Mouse (Mus musculus) hindbrain, embryonic 15.5 days (tissue): ENCODE measurements around the gene Zscan20. TPM values are rescaled to one million over a fixed set of nuclear protein-coding genes. Genes with fewer than 3 reads are reported as not detected.
A peak's percentile ranks its signal among the peaks of the same experiment; 100 is the strongest.
"Not testable (repeated sequence)": the region's sequence is repeated elsewhere in the genome, so short reads cannot be mapped to it uniquely, and the experiment has no call there.

Experiments used
- ATAC-seq: fragments of 200-750 bp; cut with Nextera tagmentation; 2 replicates; pipeline ENCODE4 v1.8.0; 2017; ENCODE audit warnings: low read depth, moderate number of reproducible peaks, moderate TSS enrichment; ENCODE audit not compliant: low FRiP score
- H3K27ac ChIP-seq: fragments of 300-500 bp; sonication (generic); replicated peaks from 2 replicates; pipeline ENCODE4 v1.5.1; 2015; ENCODE audit warnings: mild to moderate bottlenecking, inconsistent platforms
- H3K27me3 ChIP-seq: fragments of 300-500 bp; sonication (generic); 2 replicates; pipeline ENCODE4 v1.6.1; 2015; ENCODE audit warnings: control low read depth, inconsistent platforms
- H3K36me3 ChIP-seq: fragments of 300-500 bp; sonication (generic); 2 replicates; pipeline ENCODE4 v1.6.1; 2015; ENCODE audit warnings: control low read depth, inconsistent platforms
- H3K4me1 ChIP-seq: fragments of 300-500 bp; sonication (generic); replicated peaks from 2 replicates; pipeline ENCODE4 v1.6.1; 2015; ENCODE audit warnings: control low read depth, inconsistent platforms
- H3K4me2 ChIP-seq: fragments of 300-500 bp; sonication (generic); 2 replicates; pipeline ENCODE4 v1.6.1; 2015; ENCODE audit warnings: moderate library complexity, mild to moderate bottlenecking, inconsistent platforms
- H3K4me3 ChIP-seq: fragments of 300-500 bp; sonication (generic); 2 replicates; pipeline ENCODE4 v1.5.1; 2015; ENCODE audit warnings: mild to moderate bottlenecking, inconsistent platforms
- H3K9ac ChIP-seq: fragments of 300-500 bp; sonication (generic); 2 replicates; pipeline ENCODE4 v1.6.1; 2015; ENCODE audit warnings: inconsistent platforms
- H3K9me3 ChIP-seq: fragments of 300-500 bp; sonication (generic); 2 replicates; pipeline ENCODE4 v1.6.1; 2016; ENCODE audit warnings: control low read depth, inconsistent platforms
- WGBS: fragments of 180-500 bp; shearing (Covaris S2); methylation state at CpG from one replicate; pipeline ENCODE4 v1.1.7; 2015; 5-methylcytosine and 5-hydroxymethylcytosine counted together
- polyA plus RNA-seq: library from polyadenylated mRNA; unstranded; fragments of >200 nt; fragmentation: Nextera tagmentation; extraction: Ambion mirVana; gene quantifications from 2 replicates; pipeline ENCODE4 v1.2.1, GENCODE M21; 2015

Zscan20 gene
- polyA plus RNA-seq, 1 experiment from 2014 or later, result 4.8 TPM

GRCm38 (mm10) chr4:128609276-128609924 is 498 bp downstream of the Zscan20 start:
- Histone ChIP-seq H3K36me3 (no peaks in the 10 kb centered on the region), H3K4me2 (peak overlapping the region; percentile 70), H3K4me3 (peak overlapping the region; percentile 62), H3K27ac (peak overlapping the region; percentile 55; the same call in 1 of the 2 replicates), H3K27me3 (no peaks in the 10 kb centered on the region), H3K9ac (peak overlapping the region; percentile 54), H3K4me1 (peaks cover 32% of the 10 kb centered on the region), H3K9me3 (no peaks in the 10 kb centered on the region)
- no peak for ATAC-seq
- 8% methylated on average over 23 of the region's 27 CpGs for WGBS

GRCm38 (mm10) chr4:128607661-128608060 is 2.2 kb downstream of the Zscan20 start:
- H3K9me3 ChIP-seq, result no peaks in the 10 kb centered on the region
- H3K9ac ChIP-seq, result no peak overlapping the region
- no peak for ATAC-seq
- H3K4me1 ChIP-seq, result peaks cover 28% of the 10 kb centered on the region
- peaks cover 14% of the 10 kb centered on the region for H3K36me3 ChIP-seq
- 77% methylated on average over 11 of the region's 11 CpGs for WGBS
- no peak overlapping the region for H3K4me2 ChIP-seq
- H3K27me3 ChIP-seq, result no peaks in the 10 kb centered on the region
- H3K4me3 ChIP-seq, result no peak overlapping the region
- no peak overlapping the region for H3K27ac ChIP-seq

- Histone ChIP-seq H3K4me3 (no peak overlapping the region), H3K27me3 (no peaks in the 10 kb centered on the region), H3K36me3 (peaks cover 19% of the 10 kb centered on the region), H3K4me1 (peaks cover 28% of the 10 kb centered on the region), H3K27ac (no peak overlapping the region), H3K4me2 (no peak overlapping the region), H3K9me3 (no peaks in the 10 kb centered on the region), H3K9ac (no peak overlapping the region)
- 95% methylated on average over 7 of the region's 7 CpGs for WGBS
- ATAC-seq, result no peak
These were observed 3.3 kb downstream of the Zscan20 start for GRCm38 (mm10) chr4:128606586-128606985.

- Histone ChIP-seq H3K27me3 (no peaks in the 10 kb centered on the region), H3K4me1 (no peaks in the 10 kb centered on the region), H3K9ac (no peak overlapping the region), H3K4me2 (no peak overlapping the region), H3K27ac (no peak overlapping the region), H3K36me3 (peaks cover 11% of the 10 kb centered on the region), H3K9me3 (no peaks in the 10 kb centered on the region), H3K4me3 (no peak overlapping the region)
- ATAC-seq, result no peak
- 92% methylated on average over 12 of the region's 12 CpGs for WGBS
These were observed 11.9 kb downstream of the Zscan20 start for GRCm38 (mm10) chr4:128597801-128598560.

GRCm38 (mm10) chr4:128594062-128594461 is 15.8 kb downstream of the Zscan20 start:
- Histone ChIP-seq H3K4me1 (no peaks in the 10 kb centered on the region), H3K9me3 (no peaks in the 10 kb centered on the region), H3K27ac (no peak overlapping the region), H3K27me3 (no peaks in the 10 kb centered on the region), H3K9ac (no peak overlapping the region), H3K4me2 (no peak overlapping the region), H3K36me3 (peaks cover 13% of the 10 kb centered on the region), H3K4me3 (no peak overlapping the region)
- WGBS, result 90% methylated on average over 5 of the region's 5 CpGs
- ATAC-seq, result no peak

- Histone ChIP-seq H3K36me3 (peaks cover 20% of the 10 kb centered on the region), H3K27ac (no peak overlapping the region), H3K4me3 (no peak overlapping the region), H3K4me2 (no peak overlapping the region), H3K9me3 (no peaks in the 10 kb centered on the region), H3K9ac (no peak overlapping the region), H3K27me3 (no peaks in the 10 kb centered on the region), H3K4me1 (no peaks in the 10 kb centered on the region)
- ATAC-seq, result no peak
- 96% methylated on average over 4 of the region's 4 CpGs for WGBS
These were observed 16.6 kb downstream of the Zscan20 start for GRCm38 (mm10) chr4:128593286-128593685.

- WGBS, result 58% methylated on average over 4 of the region's 4 CpGs
- peaks cover 60% of the 10 kb centered on the region for H3K36me3 ChIP-seq
- H3K9ac ChIP-seq, result no peak overlapping the region
- H3K4me2 ChIP-seq, result no peak overlapping the region
- no peaks in the 10 kb centered on the region for H3K27me3 ChIP-seq
- no peak overlapping the region for H3K27ac ChIP-seq
- no peaks in the 10 kb centered on the region for H3K4me1 ChIP-seq
- H3K9me3 ChIP-seq, result peaks cover 31% of the 10 kb centered on the region
- no peak for ATAC-seq
- no peak overlapping the region for H3K4me3 ChIP-seq
These were observed 30.7 kb downstream of the Zscan20 start for GRCm38 (mm10) chr4:128579182-128579581.

- Histone ChIP-seq H3K4me2 (no peak overlapping the region), H3K36me3 (peaks cover 26% of the 10 kb centered on the region), H3K4me3 (no peak overlapping the region), H3K9ac (no peak overlapping the region), H3K4me1 (no peaks in the 10 kb centered on the region), H3K9me3 (0 out of 2 replicates have a peak, but pooled peaks cover under 1% of the 10 kb centered on the region), H3K27ac (no peak overlapping the region), H3K27me3 (no peaks in the 10 kb centered on the region)
- 82% methylated on average over 4 of the region's 4 CpGs for WGBS
- ATAC-seq, result no peak
These were observed 34.1 kb downstream of the Zscan20 start for GRCm38 (mm10) chr4:128575811-128576210.

- no peak for ATAC-seq
- 87% methylated on average over 3 of the region's 3 CpGs for WGBS
- H3K36me3 ChIP-seq, result peaks cover 31% of the 10 kb centered on the region
These were observed 49.6 kb downstream of the Zscan20 start for GRCm38 (mm10) chr4:128560327-128560726.

GRCm38 (mm10) chr4:128554198-128554597 is 55.7 kb downstream of the Zscan20 start:
- WGBS, result 98% methylated on average over 2 of the region's 2 CpGs

More at GRCm38 (mm10) chr4:128560327-128560726, 49.6 kb downstream of the Zscan20 start:
- Histone ChIP-seq H3K4me1 (no peaks in the 10 kb centered on the region), H3K27ac (no peak overlapping the region), H3K9me3 (no peaks in the 10 kb centered on the region), H3K9ac (no peak overlapping the region), H3K4me2 (no peak overlapping the region), H3K27me3 (no peaks in the 10 kb centered on the region), H3K4me3 (no peak overlapping the region)

GRCm38 (mm10) chr4:128550756-128551155 is 59.1 kb downstream of the Zscan20 start:
- Histone ChIP-seq H3K27ac (no peak overlapping the region), H3K27me3 (no peaks in the 10 kb centered on the region), H3K4me3 (no peak overlapping the region), H3K9me3 (no peaks in the 10 kb centered on the region), H3K9ac (no peak overlapping the region), H3K4me2 (no peak overlapping the region), H3K4me1 (no peaks in the 10 kb centered on the region), H3K36me3 (peaks cover 54% of the 10 kb centered on the region)
- 88% methylated on average over 6 of the region's 6 CpGs for WGBS
- ATAC-seq, result no peak

More at GRCm38 (mm10) chr4:128554198-128554597, 55.7 kb downstream of the Zscan20 start:
- H3K4me1 ChIP-seq, result no peaks in the 10 kb centered on the region
- no peaks in the 10 kb centered on the region for H3K9me3 ChIP-seq
- ATAC-seq, result no peak
- H3K27me3 ChIP-seq, result no peaks in the 10 kb centered on the region
- H3K4me3 ChIP-seq, result no peak overlapping the region
- H3K4me2 ChIP-seq, result no peak overlapping the region
- no peak overlapping the region for H3K27ac ChIP-seq
- H3K9ac ChIP-seq, result no peak overlapping the region
- peaks cover 57% of the 10 kb centered on the region for H3K36me3 ChIP-seq

GRCm38 (mm10) chr4:128543956-128544486 is 65.9 kb downstream of the Zscan20 start:
- H3K4me1 ChIP-seq, H3K9ac ChIP-seq, H3K27ac ChIP-seq, H3K27me3 ChIP-seq, H3K4me2 ChIP-seq, H3K4me3 ChIP-seq, H3K9me3 ChIP-seq, ATAC-seq: not testable (repeated sequence)
- H3K36me3 ChIP-seq, result peaks cover 27% of the 10 kb centered on the region
- WGBS, result 87% methylated on average over 2 of the region's 2 CpGs
